In genomic region chr8:77664901-77665300, GRCm38 (mm10) we compare ENCODE assay signal across 31 mouse cellular contexts. TPM values are rescaled to one million over a fixed set of nuclear protein-coding genes. Genes with fewer than 3 reads are reported as not detected.
DNase-seq lines count a peak whose midpoint lies in the region; ATAC-seq and TF ChIP-seq lines count a peak whose summit lies in the region.
"Had no signal": no experiment of that assay in that cellular context is flagged by ENCODE, and none has a peak within 500 bp of the region (broad histone marks: within the 10 kb centered on the region; RNA-seq: fewer than 3 reads in every experiment).

No protein-coding gene starts in this region.

- no peak for ATAC-seq in heart, embryonic 11.5 days (replicated peaks; ENCODE audit: insufficient number of reproducible peaks, low FRiP score, low TSS enrichment)
- ATAC-seq in lung, postnatal 0 days, result 0 out of 2 replicates have a peak, but pooled peaks have one; percentile 25
- ATAC-seq: forebrain, embryonic 16.5 days; hindbrain, postnatal 0 days; intestine, embryonic 15.5 days had no signal

- H3K9ac ChIP-seq in heart, embryonic 11.5 days (ENCODE audit: low read depth, low read length), result no peak overlapping the region
- H3K9ac ChIP-seq in lung, postnatal 0 days (replicated peaks; ENCODE audit: low read depth), result no peak overlapping the region
- H3K9ac ChIP-seq: hindbrain, embryonic 12.5 days; intestine, embryonic 15.5 days; limb, embryonic 13.5 days; lung, embryonic 15.5 days; midbrain, embryonic 12.5 days; neural tube, embryonic 12.5 days had no signal

- DNase-seq in heart, adult 11 months, result peak; percentile 90
- DNase-seq in lung, postnatal 0 days (ENCODE audit: low spot score), result no peak
- no peak for DNase-seq in lung, postnatal 10 days
- peak; percentile 44 to 54 for DNase-seq in adrenal gland, postnatal 36 days
- peak; percentile 24 to 25 for DNase-seq in kidney, postnatal 4 days
- no peak for DNase-seq in urinary bladder, postnatal 36 days (ENCODE audit: low spot score in 2 of 2)
- DNase-seq in layer of hippocampus, postnatal 10 days (ENCODE audit: low spot score in 2 of 2), result no peak
- DNase-seq: B cell, adult 2 months; cerebellum, adult 2 months; cerebellum, postnatal 14 days; heart, postnatal 36 days; layer of hippocampus, adult 9-11 months; lung, postnatal 4 days; thymus, adult 2 months; thymus, postnatal 36 days had no signal

- no peaks in the 10 kb centered on the region for H3K4me1 ChIP-seq in heart, embryonic 11.5 days (ENCODE audit: control insufficient read depth, insufficient read depth, low read length)
- H3K4me1 ChIP-seq in lung, postnatal 0 days (ENCODE audit: insufficient read depth, low read depth, low read length), result no peaks in the 10 kb centered on the region
- H3K4me1 ChIP-seq: heart, embryonic 10.5 days; hindbrain, embryonic 12.5 days; intestine, embryonic 15.5 days; limb, embryonic 13.5 days; lung, embryonic 15.5 days; megakaryocyte, embryonic 14.5 days; midbrain, embryonic 12.5 days; neural tube, embryonic 12.5 days had no signal

- WGBS in heart, embryonic 11.5 days (ENCODE audit: insufficient replicate concordance), result 92% methylated on average over 13 of the region's 13 CpGs
- WGBS in lung, postnatal 0 days, result 84% methylated on average over 13 of the region's 13 CpGs

- no peak for TF ChIP-seq EP300 in lung, postnatal 0 days (IDR thresholded peaks at IDR 0.05)

- no peak overlapping the region for H3K4me3 ChIP-seq in heart, embryonic 11.5 days (ENCODE audit: low read depth, low read length)
- H3K4me3 ChIP-seq in lung, postnatal 0 days (ENCODE audit: low read depth, low read length), result no peak overlapping the region
- H3K4me3 ChIP-seq: erythroblast, embryonic 14.5 days; heart, embryonic 10.5 days; hindbrain, embryonic 12.5 days; intestine, embryonic 15.5 days; limb, embryonic 13.5 days; lung, embryonic 15.5 days; megakaryocyte, embryonic 14.5 days; midbrain, embryonic 12.5 days; myocyte; neural tube, embryonic 12.5 days had no signal

- no peak overlapping the region for H3K4me2 ChIP-seq in heart, embryonic 11.5 days
- no peak overlapping the region for H3K4me2 ChIP-seq in lung, postnatal 0 days (replicated peaks; ENCODE audit: low read depth, low read length)
- H3K4me2 ChIP-seq: hindbrain, embryonic 12.5 days; intestine, embryonic 15.5 days; limb, embryonic 13.5 days; liver, embryonic 11.5 days; lung, embryonic 15.5 days; midbrain, embryonic 12.5 days; neural tube, embryonic 12.5 days had no signal

- H3K9me3 ChIP-seq in heart, embryonic 11.5 days (replicated peaks; ENCODE audit: control insufficient read depth, low read length), result no peaks in the 10 kb centered on the region
- H3K9me3 ChIP-seq in lung, postnatal 0 days (ENCODE audit: low read length), result no peaks in the 10 kb centered on the region
- H3K9me3 ChIP-seq: heart, embryonic 10.5 days; hindbrain, embryonic 12.5 days; intestine, embryonic 15.5 days; limb, embryonic 13.5 days; lung, embryonic 15.5 days; megakaryocyte, embryonic 14.5 days; midbrain, embryonic 12.5 days; neural tube, embryonic 12.5 days had no signal

- H3K27ac ChIP-seq in heart, embryonic 11.5 days (ENCODE audit: low read depth, low read length), result no peak overlapping the region
- no peak overlapping the region for H3K27ac ChIP-seq in lung, postnatal 0 days (ENCODE audit: low read length)
- H3K27ac ChIP-seq: heart, embryonic 10.5 days; hindbrain, embryonic 12.5 days; hindbrain, postnatal 0 days; intestine, embryonic 15.5 days; limb, embryonic 13.5 days; lung, embryonic 15.5 days; midbrain, embryonic 12.5 days; neural tube, embryonic 12.5 days had no signal

- H3K36me3 ChIP-seq in heart, embryonic 11.5 days (ENCODE audit: control insufficient read depth, insufficient read depth, low read length), result peaks cover 29% of the 10 kb centered on the region
- H3K36me3 ChIP-seq in lung, postnatal 0 days (ENCODE audit: insufficient read depth, low read length), result no peaks in the 10 kb centered on the region
- H3K36me3 ChIP-seq: hindbrain, embryonic 12.5 days; midbrain, embryonic 12.5 days; neural tube, embryonic 12.5 days had no signal

- no peaks in the 10 kb centered on the region for H3K27me3 ChIP-seq in heart, embryonic 11.5 days (ENCODE audit: control insufficient read depth, insufficient read depth, low read length)
- no peaks in the 10 kb centered on the region for H3K27me3 ChIP-seq in lung, postnatal 0 days (replicated peaks; ENCODE audit: insufficient read depth, low read length)
- H3K27me3 ChIP-seq: CH12.LX; hindbrain, embryonic 12.5 days; intestine, embryonic 15.5 days; limb, embryonic 13.5 days; lung, embryonic 15.5 days; megakaryocyte, embryonic 14.5 days; midbrain, embryonic 12.5 days; neural tube, embryonic 12.5 days had no signal

- TF ChIP-seq CTCF in lung, postnatal 0 days (IDR thresholded peaks at IDR 0.05), result no peak

RNA-seq across cellular contexts. Expression of gene Tmem184c, which starts 54.4 kb away (rescaled TPM):
- polyA plus RNA-seq in heart, embryonic 11.5 days (2014; fragmentation: Nextera tagmentation; extraction: Ambion mirVana), result 26.0 and 27.4 TPM in 2 replicates
- 13.2 and 14.5 TPM in 2 replicates for polyA plus RNA-seq in lung, postnatal 0 days (2015; fragmentation: Nextera tagmentation; extraction: Ambion mirVana)
- 10 to 100 TPM; 27.3 to 38.8 TPM for total RNA-seq in adrenal gland, postnatal 36 days (2021)
- total RNA-seq in layer of hippocampus, postnatal 10 days (2021), result 10 to 100 TPM; 66.3 to 66.4 TPM
- polyA plus RNA-seq: erythroblast, embryonic 14.5 days had no signal

RNA-seq across cellular contexts. Expression of gene Ednra, which starts 59.4 kb away (rescaled TPM):
- polyA plus RNA-seq in heart, embryonic 11.5 days (2014; fragmentation: Nextera tagmentation; extraction: Ambion mirVana), result 47.6 and 48.5 TPM in 2 replicates
- polyA plus RNA-seq in lung, postnatal 0 days (2015; fragmentation: Nextera tagmentation; extraction: Ambion mirVana), result 54.6 and 57.6 TPM in 2 replicates
- total RNA-seq in adrenal gland, postnatal 36 days (2021), result 10 to 100 TPM; 22.5 to 23.5 TPM
- 1 to 10 TPM; 7.4 to 7.7 TPM for total RNA-seq in layer of hippocampus, postnatal 10 days (2021)
- total RNA-seq: granulocyte monocyte progenitor cell, adult 5-6 weeks had no signal
- polyA plus RNA-seq: erythroblast, embryonic 14.5 days had no signal

Comparison
In these comparisons a context has a peak if more than half of its experiments do, and no peak if none do; other contexts are left out.
1. DNase-seq: peak in heart, adult 11 months (single experiment), adrenal gland, postnatal 36 days (2 of 2) and kidney, postnatal 4 days (2 of 2); none in lung, postnatal 0 days (single experiment), lung, postnatal 10 days (single experiment), urinary bladder, postnatal 36 days (0 of 2) and layer of hippocampus, postnatal 10 days (0 of 2).